Mouse (Mus musculus) heart, postnatal 4 days (tissue): ENCODE measurements at regions not wholly inside any gene's neighbourhood (a gene's known extent, or its start where the extent isn't known, plus 50 kb on each side); places are given as distances from the start of the nearest gene placed in this dataset.

Source experiments
- DNase-seq: peaks from one replicate; pipeline ENCODE4 v3.0.0; 2021

GRCm38 (mm10) chr15:52577614-52578013 is 1307.1 kb upstream of the Gm7489 start:
- no peak for DNase-seq

GRCm38 (mm10) chr15:52589391-52589790 is 1295.3 kb upstream of the Gm7489 start:
- DNase-seq: peak; percentile 5

GRCm38 (mm10) chr15:52599511-52599910 is 1285.2 kb upstream of the Gm7489 start:
- DNase-seq: no peak

GRCm38 (mm10) chr15:52599957-52600356 is 1284.7 kb upstream of the Gm7489 start:
- DNase-seq: no peak

GRCm38 (mm10) chr15:52639790-52640189 is 1244.9 kb upstream of the Gm7489 start:
- no peak for DNase-seq

GRCm38 (mm10) chr15:52645961-52646360 is 1238.7 kb upstream of the Gm7489 start:
- DNase-seq: no peak

GRCm38 (mm10) chr15:52657916-52658315 is 1226.8 kb upstream of the Gm7489 start:
- no peak for DNase-seq
